Mouse (Mus musculus) gastrocnemius, adult 2 months (tissue): ENCODE data around the gene Tmprss9. TPM values are rescaled to one million over a fixed set of nuclear protein-coding genes. Genes with fewer than 3 reads are reported as not detected.
"Not testable (repeated sequence)": the region's sequence is repeated elsewhere in the genome, so short reads cannot be mapped to it uniquely, and the experiment has no call there.

ENCODE experiments used
- DNase-seq: peaks from one replicate; pipeline ENCODE4 v3.0.0; 2022
- H3K27ac ChIP-seq: fragments of 200-600 bp; 2 replicates; pipeline ENCODE4 v1.8.1; 2022; ENCODE audit warnings: mild to moderate bottlenecking
- H3K4me3 ChIP-seq: fragments of 200-600 bp; 2 replicates; pipeline ENCODE4 v1.8.1; 2022; ENCODE audit warnings: mild to moderate bottlenecking, moderate library complexity
- CTCF ChIP-seq: fragments of 200-600 bp; IDR thresholded peaks from 2 replicates; pipeline ENCODE4 v1.8.1; 2022; ENCODE audit warnings: antibody characterized with exemption, mild to moderate bottlenecking, moderate library complexity
- intact Hi-C: fragments of 180-260 bp; cut with DNase I; formaldehyde crosslinking; loops from one replicate; pipeline ENCODE4 v1.15.1; 2025
- long read RNA-seq, 2 experiments: library from polyadenylated mRNA; stranded (forward); transcript quantifications; one replicate each; pipeline ENCODE4 v2.0.0; 2021
- total RNA-seq, 2 experiments: library from RNA; stranded (reverse); gene quantifications; 2 replicates each; pipeline ENCODE4 v1.2.3; 2021

Tmprss9 gene
- under 1 TPM in 1 of 2 experiments, not detected in 1; 0.08 TPM for total RNA-seq
- long read RNA-seq, experiment 1 = 0 reads
- long read RNA-seq, experiment 2 = 0 reads

DNA sequence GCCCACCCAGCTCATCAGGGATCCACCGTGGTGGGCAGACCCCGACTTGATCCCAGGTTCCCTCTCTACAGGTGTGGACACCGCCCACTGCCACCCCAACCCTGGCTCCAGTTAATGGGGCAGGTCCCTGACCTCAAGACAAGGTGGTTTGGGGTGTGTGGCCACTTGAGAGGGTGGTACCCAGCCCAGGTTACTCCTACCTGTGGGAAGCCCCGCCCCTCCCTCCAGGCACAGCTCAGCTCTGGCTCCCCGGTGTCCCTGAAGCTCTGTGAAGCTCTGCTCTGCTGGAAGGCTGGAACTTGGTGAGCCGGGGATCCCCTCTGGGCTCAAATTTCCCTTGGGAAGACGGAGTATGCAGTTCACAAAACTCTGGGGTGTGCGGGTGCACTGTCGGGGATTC, at the start of gene Tmprss9:
Tmprss9 (plus strand) TSS at position 268 of the 400 bp plus-strand sequence.
- no peak within 1 kb of the TSS for H3K27ac ChIP-seq
- no peak for DNase-seq
- intact Hi-C loops = no loop called here
- TF ChIP-seq CTCF = no peak
- no peak within 1 kb of the TSS for H3K4me3 ChIP-seq

DNA sequence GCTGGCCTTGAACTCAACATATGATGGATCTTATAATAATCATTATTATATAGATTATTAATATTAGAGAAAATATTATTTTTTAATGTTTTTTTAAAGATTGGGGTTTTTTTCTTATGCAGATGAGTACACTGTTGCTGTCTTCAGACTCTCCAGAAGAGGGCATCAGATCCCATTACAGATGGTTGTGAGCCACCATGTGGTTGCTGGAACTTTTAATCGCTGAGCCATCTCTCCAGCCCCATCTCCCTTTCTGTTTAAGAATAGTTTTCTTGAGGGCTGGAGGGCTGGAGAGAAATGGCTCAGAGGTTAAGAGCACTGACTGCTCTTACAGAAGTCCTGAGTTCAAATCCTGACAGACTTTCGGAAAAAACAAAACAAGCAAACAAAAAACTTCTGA, 49.7 kb upstream of the Tmprss9 start:
- Histone ChIP-seq H3K4me3 (no peak overlapping the region), H3K27ac (no peak overlapping the region)
- TF ChIP-seq CTCF = peak; percentile 89
- intact Hi-C loops = loop anchor here (2.0 to 10.0 kb wide), 2 partner anchors 55 to 173 kb away; no protein-coding TSS in a partner anchor
- peak; percentile 29 for DNase-seq

GRCm38 (mm10) chr10:80822528-80822927, 49.1 kb upstream of the Tmprss9 start:
- no peak overlapping the region for H3K27ac ChIP-seq

DNA sequence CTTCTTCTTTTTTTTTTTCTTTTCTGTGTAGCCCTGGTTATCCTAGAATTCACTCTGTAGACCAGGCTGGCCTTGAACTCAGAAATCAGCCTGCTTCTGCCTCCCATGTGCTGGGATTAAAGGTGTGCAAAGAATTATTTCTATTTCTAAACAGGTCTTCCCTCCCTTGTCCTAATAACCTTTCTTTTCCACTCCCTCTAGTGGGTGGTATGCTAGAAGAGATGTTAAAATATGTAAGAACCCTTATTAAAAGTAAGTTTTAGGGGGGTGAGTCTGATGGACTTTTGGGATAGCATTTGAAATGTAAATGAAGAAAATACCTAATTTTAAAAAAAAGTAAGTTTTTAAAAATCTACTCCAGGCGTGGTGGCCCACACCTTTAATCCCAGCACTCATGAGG, 48.3 kb upstream of the Tmprss9 start:
- no peak; the same call in 1 of the 2 replicates for TF ChIP-seq CTCF
- Histone ChIP-seq H3K4me3 (no peak overlapping the region), H3K27ac (0 out of 2 replicates have a peak overlapping the region, but pooled peaks have one; percentile 65)
- intact Hi-C loops = loop anchor here (2.0 to 10.0 kb wide), 2 partner anchors 53 to 171 kb away; no protein-coding TSS in a partner anchor
- DNase-seq = no peak

More at GRCm38 (mm10) chr10:80822528-80822927, 49.1 kb upstream of the Tmprss9 start:
- TF ChIP-seq CTCF = no peak
- intact Hi-C loops = loop anchor here (2.0 to 10.0 kb wide), 2 partner anchors 54 to 172 kb away; no protein-coding TSS in a partner anchor
- no peak overlapping the region for H3K4me3 ChIP-seq
- peak; percentile 14 for DNase-seq

GRCm38 (mm10) chr10:80823847-80824643, 47.6 kb upstream of the Tmprss9 start:
- intact Hi-C loops = loop anchor here (2.0 to 10.0 kb wide), 2 partner anchors 53 to 171 kb away; no protein-coding TSS in a partner anchor
- no peak for DNase-seq
- H3K4me3 ChIP-seq = no peak overlapping the region; the same call in 1 of the 2 replicates
- no peak for TF ChIP-seq CTCF
- H3K27ac ChIP-seq = peak overlapping the region; percentile 65

DNA sequence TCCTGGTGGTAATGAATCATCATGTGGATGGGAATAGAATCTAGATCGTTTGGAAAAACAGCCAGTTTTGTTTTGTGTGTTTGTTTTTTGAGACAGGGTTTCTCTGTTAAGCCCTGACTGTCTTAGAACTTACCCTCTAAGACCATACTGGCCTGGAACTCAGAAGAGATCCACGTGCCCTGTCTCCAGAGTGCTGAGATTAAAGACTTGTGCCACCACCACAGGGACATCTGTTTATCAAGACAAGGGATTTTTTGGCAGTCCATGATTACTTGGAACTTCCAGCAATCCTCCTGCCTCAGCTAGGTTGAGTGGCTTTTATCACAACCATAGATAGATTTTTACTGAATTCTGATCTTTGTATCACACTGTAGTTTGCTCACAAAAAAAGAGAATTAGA, 46.8 kb upstream of the Tmprss9 start:
- no peak for DNase-seq
- H3K27ac ChIP-seq = peak overlapping the region; percentile 65
- no peak for TF ChIP-seq CTCF
- H3K4me3 ChIP-seq = no peak overlapping the region
- intact Hi-C loops = loop anchor here (10.0 kb wide), 1 partner anchor 170 kb away; no protein-coding TSS in a partner anchor

DNA sequence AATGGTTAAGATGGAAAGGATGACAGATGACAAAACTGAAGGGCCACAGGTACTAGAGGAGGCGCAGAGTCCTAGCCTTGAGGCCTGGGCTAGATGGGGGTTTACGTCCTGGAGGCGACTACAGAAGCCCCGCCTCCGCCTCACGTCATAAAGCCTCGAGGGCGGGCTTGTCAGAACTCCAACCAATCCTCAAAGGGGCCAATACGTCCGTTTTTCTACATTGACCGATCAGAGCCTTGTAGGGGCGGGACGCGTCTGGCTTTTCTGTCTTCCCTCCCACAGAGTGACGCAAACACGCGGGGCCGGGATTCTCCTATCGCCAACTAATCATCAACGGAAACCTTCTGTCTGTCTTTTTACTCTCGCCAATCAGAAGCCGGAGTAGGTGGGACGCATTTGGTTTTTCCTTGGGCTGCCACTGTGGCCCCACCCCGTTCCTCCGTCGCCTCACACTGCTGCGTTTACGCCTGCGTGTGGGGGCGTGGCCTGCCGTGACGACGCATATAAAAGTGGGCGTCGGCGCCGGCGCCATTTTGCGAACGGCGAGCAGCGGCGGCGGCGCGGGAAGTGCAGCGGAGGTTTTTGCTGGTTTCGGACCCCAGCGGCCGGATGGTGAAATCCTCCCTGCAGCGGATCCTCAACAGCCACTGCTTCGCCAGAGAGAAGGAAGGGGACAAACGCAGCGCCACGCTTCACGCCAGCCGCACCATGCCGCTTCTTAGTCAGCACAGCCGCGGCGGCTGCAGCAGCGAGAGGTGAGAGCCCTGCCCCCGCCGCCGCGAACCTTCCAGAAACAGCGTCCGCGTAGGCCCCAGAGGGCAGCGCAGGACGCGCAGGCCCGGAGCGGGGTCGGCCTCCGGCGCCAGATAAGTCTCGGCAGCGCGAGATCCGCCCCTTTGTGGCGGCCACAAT, 45.2 kb upstream of the Tmprss9 start, which contains the start of gene Oaz1:
Oaz1 (plus strand) TSS at position 506 of the 912 bp plus-strand sequence.
- peak; percentile 98 for DNase-seq
- peak within 1 kb of the TSS; percentile 98 for H3K27ac ChIP-seq
- TF ChIP-seq CTCF = no peak
- H3K4me3 ChIP-seq = peak within 1 kb of the TSS; percentile 94
- intact Hi-C loops = loop anchor here (10.0 kb wide), 1 partner anchor 168 kb away; no protein-coding TSS in a partner anchor

DNA sequence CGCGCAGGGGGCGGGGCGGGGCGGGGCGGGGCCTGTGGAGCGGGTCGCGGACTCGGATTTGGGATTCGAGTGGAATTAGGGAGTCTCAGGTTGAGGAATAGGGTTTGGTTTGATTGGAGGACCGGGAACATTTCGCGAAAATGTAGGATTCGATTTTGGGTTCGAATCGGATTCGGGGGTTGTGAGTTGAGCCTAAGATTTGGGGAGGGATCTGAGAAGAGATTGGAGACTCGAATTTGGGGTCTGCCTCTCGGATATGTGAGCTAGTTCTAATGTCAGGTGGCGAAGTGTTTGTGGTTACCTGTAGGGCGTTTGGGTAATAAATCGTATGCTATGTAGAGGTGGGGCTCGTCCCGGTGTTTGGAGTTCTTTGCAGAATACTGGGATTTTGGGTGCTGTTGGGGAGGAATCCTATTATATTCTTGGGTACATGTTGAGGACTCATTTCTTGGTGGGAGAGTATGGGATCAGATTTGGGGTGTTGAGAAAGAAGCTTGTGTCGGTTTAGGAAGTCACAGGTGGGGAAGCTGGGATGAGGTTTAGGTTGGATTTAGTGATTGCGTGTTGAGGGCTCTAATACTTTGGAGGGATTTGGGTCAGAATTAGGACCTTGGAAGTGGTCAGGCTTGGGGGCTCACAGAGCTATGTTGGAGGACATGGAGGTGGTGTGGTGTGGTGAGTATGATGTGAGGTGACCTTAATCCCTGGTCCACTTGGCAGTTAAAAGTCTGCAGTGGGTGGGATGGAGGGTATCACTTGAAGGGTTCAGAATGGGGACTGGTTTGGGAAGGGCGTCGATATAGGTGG, 44.4 kb upstream of the Tmprss9 start:
- no peak for TF ChIP-seq CTCF
- Histone ChIP-seq H3K4me3 (peak overlapping the region; percentile 94), H3K27ac (peak overlapping the region; percentile 98)
- intact Hi-C loops = loop anchor here (10.0 kb wide), 1 partner anchor 168 kb away; no protein-coding TSS in a partner anchor
- DNase-seq = no peak

DNA sequence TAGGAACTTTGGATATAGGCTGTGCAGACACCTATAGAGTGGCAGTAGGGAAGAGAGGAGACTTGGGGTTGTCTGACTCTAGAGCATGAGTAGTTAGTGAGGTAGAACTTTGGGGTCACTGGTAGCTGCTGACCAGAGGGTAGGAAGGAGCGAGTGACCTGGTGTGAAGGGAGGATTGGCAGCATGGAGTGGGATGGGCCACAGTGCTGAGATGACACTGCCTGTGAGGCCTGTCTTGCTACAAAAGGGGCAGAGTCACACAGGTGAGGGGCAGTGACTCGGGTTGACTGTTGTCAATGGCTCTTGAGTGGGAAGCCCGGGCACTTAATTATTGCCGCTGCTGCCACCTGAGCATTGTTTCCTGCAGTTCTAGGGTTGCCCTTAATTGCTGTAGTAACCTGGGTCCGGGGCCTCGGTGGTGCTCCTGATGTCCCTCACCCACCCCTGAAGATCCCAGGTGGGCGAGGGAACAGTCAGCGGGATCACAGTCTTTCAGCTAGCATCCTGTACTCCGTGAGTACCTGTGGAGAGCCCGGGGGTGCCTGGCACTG, 43.7 kb upstream of the Tmprss9 start:
- Histone ChIP-seq H3K4me3 (peak overlapping the region; percentile 94), H3K27ac (peak overlapping the region; percentile 98)
- intact Hi-C loops = loop anchor here (10.0 kb wide), 1 partner anchor 167 kb away; no protein-coding TSS in a partner anchor
- peak; percentile 21 for DNase-seq
- TF ChIP-seq CTCF = no peak

DNA sequence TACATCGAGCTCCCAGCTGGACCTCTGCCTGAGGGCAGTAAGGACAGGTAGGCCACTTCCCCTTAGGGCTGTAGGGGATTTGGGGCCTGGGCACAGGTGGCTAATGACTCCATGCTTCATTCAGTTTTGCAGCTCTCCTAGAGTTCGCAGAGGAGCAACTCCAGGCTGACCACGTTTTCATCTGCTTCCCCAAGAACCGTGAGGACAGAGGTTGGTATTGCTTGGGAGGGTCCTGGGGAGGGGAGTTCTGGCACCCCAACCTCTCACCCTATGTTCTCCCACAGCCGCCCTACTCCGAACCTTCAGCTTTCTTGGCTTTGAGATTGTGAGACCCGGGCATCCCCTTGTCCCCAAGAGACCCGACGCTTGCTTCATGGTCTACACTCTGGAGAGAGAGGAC, 43.1 kb upstream of the Tmprss9 start:
- H3K4me3 ChIP-seq = peak overlapping the region; percentile 94
- DNase-seq, H3K27ac ChIP-seq: not testable (repeated sequence)
- intact Hi-C loops = loop anchor here (10.0 kb wide), 1 partner anchor 166 kb away; no protein-coding TSS in a partner anchor
